Mouse (Mus musculus): ENCODE data around the gene Ewsr1. TPM values are rescaled to one million over a fixed set of nuclear protein-coding genes. Genes with fewer than 3 reads are reported as not detected.
"Not testable (repeated sequence)": the region's sequence is repeated elsewhere in the genome, so short reads cannot be mapped to it uniquely, and the experiment has no call there.

Ewsr1 gene
- polyA plus RNA-seq, 1 experiment from 2014 or later: 511 TPM

DNA sequence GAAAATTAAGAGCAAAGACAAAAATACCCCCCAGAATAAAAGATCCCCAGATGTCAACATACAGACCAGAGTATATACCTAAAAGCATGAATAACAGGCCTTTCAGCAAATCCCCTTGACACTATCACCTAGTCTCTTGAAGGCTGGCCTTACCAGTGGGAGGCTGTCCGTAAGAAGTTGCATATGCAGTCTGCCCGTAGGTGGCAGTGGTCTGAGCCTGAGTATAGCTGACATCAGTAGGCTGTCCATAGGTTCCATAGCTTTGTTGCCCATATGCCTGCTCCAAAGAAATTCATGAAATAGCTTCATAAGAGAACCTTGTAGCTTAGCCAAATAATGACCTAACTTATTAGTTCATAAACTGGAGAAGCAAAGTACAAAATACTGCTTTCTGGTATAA is 7.4 kb downstream of the Ewsr1 start:
- ATAC-seq (ENCODE audit: insufficient number of reproducible peaks, low FRiP score, low TSS enrichment, low read depth): no peak
- H3K9ac ChIP-seq (ENCODE audit: low read length): no peak overlapping the region
- H3K36me3 ChIP-seq (ENCODE audit: control insufficient read depth, insufficient read depth, low read length): peaks cover 16% of the 10 kb centered on the region
- no peaks in the 10 kb centered on the region for H3K9me3 ChIP-seq (ENCODE audit: control insufficient read depth, low read length)
- no peak overlapping the region for H3K4me2 ChIP-seq (ENCODE audit: low read depth, severe bottlenecking)
- whole genome bisulfite sequencing: 66% methylated on average over 2 of the region's 2 CpGs
- no peak for DNase-seq (ENCODE audit: low spot score)
- no peak overlapping the region for H3K4me3 ChIP-seq (ENCODE audit: low read depth, low read length)
- H3K27ac ChIP-seq (replicated peaks; ENCODE audit: low read depth, low read length): no peak overlapping the region
- no peaks in the 10 kb centered on the region for H3K4me1 ChIP-seq (ENCODE audit: control insufficient read depth, insufficient read depth, low read length)
- no peaks in the 10 kb centered on the region for H3K27me3 ChIP-seq (ENCODE audit: control insufficient read depth, insufficient read depth, low read length)

DNA sequence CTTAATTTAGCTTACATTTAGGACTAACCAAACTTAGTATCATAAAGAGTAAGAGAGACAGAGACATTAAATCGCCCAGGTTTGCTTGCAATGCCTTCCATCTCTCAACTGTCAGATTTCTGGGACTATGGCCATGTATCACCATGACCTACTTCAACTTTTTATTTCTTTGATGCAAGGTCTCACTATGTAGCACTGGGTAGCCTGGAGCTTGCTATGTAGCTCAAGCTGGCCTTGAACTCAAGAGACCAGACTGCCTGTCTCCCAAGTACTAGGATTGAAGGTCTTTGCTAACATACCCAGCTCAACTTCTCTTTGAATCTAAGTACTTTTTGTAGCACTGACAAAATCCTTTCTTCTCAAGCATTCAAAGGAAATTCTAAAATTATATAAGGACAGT is 9.9 kb downstream of the Ewsr1 start:
- Histone ChIP-seq H3K4me2 (ENCODE audit: low read depth, severe bottlenecking) (no peak overlapping the region), H3K4me3 (ENCODE audit: low read depth, low read length) (no peak overlapping the region), H3K27ac (replicated peaks; ENCODE audit: low read depth, low read length) (no peak overlapping the region), H3K9me3 (ENCODE audit: control insufficient read depth, low read length) (no peaks in the 10 kb centered on the region), H3K27me3 (ENCODE audit: control insufficient read depth, insufficient read depth, low read length) (no peaks in the 10 kb centered on the region), H3K9ac (ENCODE audit: low read length) (no peak overlapping the region), H3K4me1 (ENCODE audit: control insufficient read depth, insufficient read depth, low read length) (no peaks in the 10 kb centered on the region), H3K36me3 (ENCODE audit: control insufficient read depth, insufficient read depth, low read length) (peaks cover 29% of the 10 kb centered on the region)
- ATAC-seq (ENCODE audit: insufficient number of reproducible peaks, low FRiP score, low TSS enrichment, low read depth) (no peak), DNase-seq (ENCODE audit: low spot score) (no peak)
- 97% methylated on average over 1 of the region's 1 CpGs for WGBS

DNA sequence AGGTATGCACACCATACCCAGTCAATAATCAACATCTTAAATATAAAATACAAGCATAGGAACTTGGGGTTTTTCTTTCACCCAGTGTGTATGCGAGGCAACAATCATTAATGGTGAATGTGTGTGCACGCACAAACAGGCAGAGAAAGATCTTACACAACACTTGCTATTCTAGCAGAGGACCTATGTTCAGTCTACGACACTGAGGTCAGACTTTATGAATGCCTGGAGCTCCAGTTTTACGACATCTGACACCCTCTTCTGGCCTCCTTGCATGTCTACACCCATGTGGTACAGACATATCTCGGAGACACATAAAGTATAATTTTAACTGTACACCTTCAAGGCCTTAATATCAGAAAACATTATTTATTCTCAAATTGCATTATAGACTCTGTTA is 22.2 kb downstream of the Ewsr1 start:
- DNase-seq (ENCODE audit: low spot score): not testable (repeated sequence)

DNA sequence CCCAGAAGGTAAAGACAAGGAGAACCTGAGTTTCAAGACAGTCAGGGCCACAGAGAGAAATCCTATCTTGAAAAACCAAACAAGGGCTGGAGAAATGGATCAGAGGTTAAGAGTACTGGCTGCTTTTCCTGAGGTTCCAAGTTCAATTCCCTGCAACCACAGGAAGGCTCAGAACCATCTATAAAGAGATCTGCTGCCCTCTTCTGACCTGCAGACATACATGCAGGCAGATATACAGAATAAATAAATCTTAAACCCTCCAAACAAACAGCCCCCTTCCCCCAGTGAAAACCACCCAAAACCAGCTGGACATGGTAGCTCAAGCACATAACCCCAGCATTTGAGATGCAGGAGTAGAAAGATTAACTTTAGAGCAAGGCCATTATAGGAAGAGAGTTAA is 23.3 kb downstream of the Ewsr1 start:
- H3K27ac ChIP-seq (replicated peaks; ENCODE audit: low read depth, low read length): no peak overlapping the region
- H3K4me1 ChIP-seq (ENCODE audit: control insufficient read depth, insufficient read depth, low read length): no peaks in the 10 kb centered on the region
- H3K4me3 ChIP-seq (ENCODE audit: low read depth, low read length): no peak overlapping the region
- H3K4me2 ChIP-seq (ENCODE audit: low read depth, severe bottlenecking): no peak overlapping the region
- no peak for DNase-seq (ENCODE audit: low spot score)
- no peak for ATAC-seq (ENCODE audit: insufficient number of reproducible peaks, low FRiP score, low TSS enrichment, low read depth)
- peaks cover 43% of the 10 kb centered on the region; the same call in 1 of the 2 replicates for H3K36me3 ChIP-seq (ENCODE audit: control insufficient read depth, insufficient read depth, low read length)
- no peak overlapping the region for H3K9ac ChIP-seq (ENCODE audit: low read length)
- no peaks in the 10 kb centered on the region for H3K27me3 ChIP-seq (ENCODE audit: control insufficient read depth, insufficient read depth, low read length)
- H3K9me3 ChIP-seq (ENCODE audit: control insufficient read depth, low read length): no peaks in the 10 kb centered on the region

More for the DNA sequence above, 22.2 kb downstream of the Ewsr1 start:
- H3K9me3 ChIP-seq (ENCODE audit: control insufficient read depth, low read length); H3K27ac ChIP-seq (replicated peaks; ENCODE audit: low read depth, low read length); H3K27me3 ChIP-seq (ENCODE audit: control insufficient read depth, insufficient read depth, low read length); H3K4me1 ChIP-seq (ENCODE audit: control insufficient read depth, insufficient read depth, low read length); H3K4me3 ChIP-seq (ENCODE audit: low read depth, low read length); H3K4me2 ChIP-seq (ENCODE audit: low read depth, severe bottlenecking); ATAC-seq (ENCODE audit: insufficient number of reproducible peaks, low FRiP score, low TSS enrichment, low read depth); H3K9ac ChIP-seq (ENCODE audit: low read length): not testable (repeated sequence)
- WGBS: 91% methylated on average over 4 of the region's 5 CpGs
- peaks cover 38% of the 10 kb centered on the region; the same call in 1 of the 2 replicates for H3K36me3 ChIP-seq (ENCODE audit: control insufficient read depth, insufficient read depth, low read length)

DNA sequence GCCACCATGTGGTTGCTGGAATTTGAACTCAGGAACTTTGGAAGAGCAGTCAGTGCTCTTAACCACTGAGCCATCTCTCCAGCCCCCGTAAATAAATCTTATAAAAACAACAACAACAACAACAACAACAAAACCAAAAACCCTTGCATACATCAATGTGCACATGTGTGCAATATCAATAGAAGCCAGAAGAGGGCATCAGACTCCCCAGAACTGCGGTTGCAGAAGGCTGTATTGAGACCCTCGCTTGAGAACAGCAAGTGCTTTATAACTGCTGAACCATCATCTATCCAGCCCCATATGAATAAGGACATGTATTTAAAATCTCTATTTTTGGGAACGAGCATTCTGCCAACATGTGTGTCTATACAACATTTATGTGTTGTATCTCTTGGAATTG is 24.2 kb downstream of the Ewsr1 start:
- H3K4me2 ChIP-seq (ENCODE audit: low read depth, severe bottlenecking): no peak overlapping the region
- no peak overlapping the region for H3K4me3 ChIP-seq (ENCODE audit: low read depth, low read length)
- ATAC-seq (ENCODE audit: insufficient number of reproducible peaks, low FRiP score, low TSS enrichment, low read depth) (no peak), DNase-seq (ENCODE audit: low spot score) (peak; percentile 54)
- H3K27ac ChIP-seq (replicated peaks; ENCODE audit: low read depth, low read length): no peak overlapping the region
- peaks cover 46% of the 10 kb centered on the region; the same call in 1 of the 2 replicates for H3K36me3 ChIP-seq (ENCODE audit: control insufficient read depth, insufficient read depth, low read length)
- H3K27me3 ChIP-seq (ENCODE audit: control insufficient read depth, insufficient read depth, low read length): no peaks in the 10 kb centered on the region
- H3K9me3 ChIP-seq (ENCODE audit: control insufficient read depth, low read length): no peaks in the 10 kb centered on the region
- no peak overlapping the region for H3K9ac ChIP-seq (ENCODE audit: low read length)
- WGBS: 73% methylated on average over 4 of the region's 4 CpGs
- H3K4me1 ChIP-seq (ENCODE audit: control insufficient read depth, insufficient read depth, low read length): no peaks in the 10 kb centered on the region

DNA sequence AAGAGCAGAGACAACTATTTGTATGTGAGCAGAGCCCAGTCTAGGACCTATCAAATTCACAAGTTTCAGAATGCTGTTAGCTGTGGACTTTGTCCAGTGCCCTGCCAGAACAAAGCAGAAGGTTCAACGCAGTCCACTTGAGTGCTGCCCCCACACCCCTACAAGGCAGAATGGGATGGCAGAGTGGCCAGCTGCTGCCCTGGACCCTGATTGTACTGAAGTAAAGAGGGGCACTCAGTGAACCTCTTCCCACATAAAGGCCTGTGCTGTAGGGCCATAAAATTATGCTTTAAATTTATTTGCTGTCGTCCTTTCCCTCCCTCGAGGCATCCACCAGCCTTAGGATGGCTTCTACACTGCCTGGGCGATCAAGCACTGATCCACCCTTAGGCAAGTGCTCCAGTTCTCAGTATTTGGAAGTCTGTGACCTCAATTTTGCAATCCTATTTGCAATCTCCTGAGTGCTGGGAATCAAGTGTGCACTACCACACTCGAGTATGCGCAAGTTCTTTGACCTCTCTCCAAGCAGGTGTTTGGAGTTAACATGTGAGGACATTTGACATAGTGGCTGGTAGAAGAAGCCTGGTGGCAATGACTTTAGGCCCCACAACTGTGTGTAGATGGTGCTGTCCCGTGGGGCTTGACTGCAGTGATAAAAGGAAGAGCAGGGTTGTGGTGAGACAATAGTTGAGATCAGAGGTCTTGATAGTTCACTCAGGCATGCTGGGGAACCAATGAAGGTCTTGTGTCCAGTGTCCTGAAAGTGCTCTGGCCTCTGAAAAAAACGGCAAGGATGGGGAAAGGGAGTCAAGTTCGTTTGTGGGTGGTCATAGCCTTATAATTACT is 30.7 kb downstream of the Ewsr1 start:
- H3K4me2 ChIP-seq (ENCODE audit: low read depth, severe bottlenecking): no peak overlapping the region
- WGBS: 87% methylated on average over 9 of the region's 9 CpGs
- no peaks in the 10 kb centered on the region for H3K9me3 ChIP-seq (ENCODE audit: control insufficient read depth, low read length)
- peaks cover 11% of the 10 kb centered on the region; the same call in 1 of the 2 replicates for H3K4me1 ChIP-seq (ENCODE audit: control insufficient read depth, insufficient read depth, low read length)
- H3K4me3 ChIP-seq (ENCODE audit: low read depth, low read length): no peak overlapping the region
- peaks cover 15% of the 10 kb centered on the region for H3K27me3 ChIP-seq (ENCODE audit: control insufficient read depth, insufficient read depth, low read length)
- H3K9ac ChIP-seq (ENCODE audit: low read length): no peak overlapping the region
- ATAC-seq (ENCODE audit: insufficient number of reproducible peaks, low FRiP score, low TSS enrichment, low read depth) (no peak), DNase-seq (ENCODE audit: low spot score) (no peak)
- peaks cover 38% of the 10 kb centered on the region for H3K36me3 ChIP-seq (ENCODE audit: control insufficient read depth, insufficient read depth, low read length)
- no peak overlapping the region for H3K27ac ChIP-seq (replicated peaks; ENCODE audit: low read depth, low read length)

DNA sequence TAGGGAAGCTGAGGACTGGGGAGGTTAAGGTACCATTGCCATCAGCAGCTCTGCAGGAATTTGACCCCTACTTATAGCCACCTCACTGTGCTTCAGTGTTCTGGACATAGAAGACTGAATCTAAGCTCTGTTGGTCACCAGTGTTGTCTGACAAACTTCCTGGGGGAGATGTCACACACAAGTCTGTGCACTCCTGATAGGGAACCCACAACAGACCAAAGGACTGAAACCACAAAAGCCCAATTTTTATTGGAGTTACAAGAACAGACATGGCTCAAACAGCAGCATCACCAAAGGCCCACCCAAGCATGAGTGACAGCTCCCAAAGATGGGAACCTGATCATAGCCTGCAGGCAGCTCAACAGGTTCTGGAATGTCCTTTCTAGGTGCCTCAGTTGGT is 32.0 kb downstream of the Ewsr1 start:
- Histone ChIP-seq H3K9ac (ENCODE audit: low read length) (no peak overlapping the region), H3K27ac (replicated peaks; ENCODE audit: low read depth, low read length) (no peak overlapping the region), H3K4me2 (ENCODE audit: low read depth, severe bottlenecking) (no peak overlapping the region), H3K4me1 (ENCODE audit: control insufficient read depth, insufficient read depth, low read length) (peaks cover 20% of the 10 kb centered on the region), H3K9me3 (ENCODE audit: control insufficient read depth, low read length) (no peaks in the 10 kb centered on the region), H3K4me3 (ENCODE audit: low read depth, low read length) (no peak overlapping the region), H3K36me3 (ENCODE audit: control insufficient read depth, insufficient read depth, low read length) (peaks cover 26% of the 10 kb centered on the region), H3K27me3 (ENCODE audit: control insufficient read depth, insufficient read depth, low read length) (peaks cover 27% of the 10 kb centered on the region)
- DNase-seq (ENCODE audit: low spot score): no peak
- no peak for ATAC-seq (ENCODE audit: insufficient number of reproducible peaks, low FRiP score, low TSS enrichment, low read depth)

DNA sequence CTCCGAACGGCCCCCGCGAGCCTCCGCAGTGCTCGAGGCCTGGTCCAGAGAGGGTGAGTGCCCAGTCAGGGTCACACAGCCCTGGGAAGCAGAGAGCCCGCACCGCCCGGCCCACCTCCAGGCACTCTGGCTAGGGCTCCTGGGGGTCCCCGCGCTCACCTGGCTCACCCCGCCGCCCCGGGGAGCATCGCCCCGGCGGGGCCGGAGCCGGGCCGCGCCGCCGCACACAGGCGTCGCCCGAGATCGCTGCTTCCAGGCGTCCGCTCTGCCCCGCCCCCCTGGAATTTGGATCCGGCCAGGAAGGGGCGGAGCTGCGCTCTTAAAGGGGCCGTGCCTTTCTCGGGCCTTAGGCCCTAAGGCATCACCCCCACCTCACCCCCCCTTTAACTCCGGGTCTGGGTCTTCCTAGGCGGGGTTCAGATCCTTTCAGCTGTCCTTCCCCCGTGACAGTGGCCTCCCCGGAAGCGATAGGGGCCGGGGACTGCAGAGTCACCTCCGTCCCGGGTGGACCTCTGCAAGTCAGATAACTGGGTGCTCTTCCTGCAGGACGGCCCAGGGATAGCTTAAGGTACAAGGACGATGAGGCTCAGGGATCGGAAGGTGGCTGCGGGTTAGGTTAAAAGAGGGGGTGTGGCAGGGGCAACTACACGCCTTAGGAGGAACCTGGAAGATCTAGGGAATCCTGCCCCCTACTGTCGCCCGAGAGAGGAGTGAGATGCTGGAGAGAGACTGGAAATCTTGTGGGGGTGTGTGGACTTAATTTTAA is 33.8 kb downstream of the Ewsr1 start, which contains the start of gene Gas2l1:
Gene Gas2l1 (minus strand): TSS at position 272 of the 766 bp plus-strand sequence.
- peak within 1 kb of the TSS; percentile 92 for H3K4me2 ChIP-seq (ENCODE audit: low read depth, severe bottlenecking)
- H3K27me3 ChIP-seq (ENCODE audit: control insufficient read depth, insufficient read depth, low read length): peaks cover 46% of the 10 kb centered on the region
- peak; percentile 79 for ATAC-seq (ENCODE audit: insufficient number of reproducible peaks, low FRiP score, low TSS enrichment, low read depth)
- peak within 1 kb of the TSS; percentile 67 for H3K4me3 ChIP-seq (ENCODE audit: low read depth, low read length)
- H3K4me1 ChIP-seq (ENCODE audit: control insufficient read depth, insufficient read depth, low read length): peaks cover 32% of the 10 kb centered on the region
- WGBS: under 1% methylated on average over 49 of the region's 50 CpGs
- H3K27ac ChIP-seq (replicated peaks; ENCODE audit: low read depth, low read length): no peak within 1 kb of the TSS
- peak within 1 kb of the TSS; percentile 74 for H3K9ac ChIP-seq (ENCODE audit: low read length)
- no peaks in the 10 kb centered on the region for H3K9me3 ChIP-seq (ENCODE audit: control insufficient read depth, low read length)
- peak; percentile 91 for DNase-seq (ENCODE audit: low spot score)
- H3K36me3 ChIP-seq (ENCODE audit: control insufficient read depth, insufficient read depth, low read length): peaks cover 11% of the 10 kb centered on the region
